Mouse (Mus musculus) embryonic fibroblast, embryonic 13.5 days (primary cell): Measurements from ENCODE around the gene Gm16867. TPM values are rescaled to one million over a fixed set of nuclear protein-coding genes. Genes with fewer than 3 reads are reported as not detected.
"Not testable (repeated sequence)": the region's sequence is repeated elsewhere in the genome, so short reads cannot be mapped to it uniquely, and the experiment has no call there.

Experiments used
- H3K27ac ChIP-seq: 2 replicates; pipeline ENCODE4 v1.5.1; 2012; ENCODE audit warnings: low read length, control low read depth, inconsistent platforms; ENCODE audit not compliant: insufficient read depth
- H3K4me1 ChIP-seq: 2 replicates; pipeline ENCODE4 v1.6.1; 2011; ENCODE audit warnings: low read length; ENCODE audit not compliant: control insufficient read depth, insufficient read depth
- H3K4me3 ChIP-seq: 2 replicates; pipeline ENCODE4 v1.5.1; 2011; ENCODE audit warnings: mild to moderate bottlenecking, control low read depth, low read length; ENCODE audit not compliant: insufficient read depth
- polyA plus RNA-seq: library from polyadenylated mRNA; stranded (reverse); fragments of >200 nt; gene quantifications from 2 replicates; pipeline ENCODE4 v1.2.4, GENCODE M21; 2011; ENCODE audit warnings: low read depth; ENCODE audit not compliant: missing spikeins, insufficient read length

Gene Gm16867
- polyA plus RNA-seq, result not detected in 2 replicates

DNA sequence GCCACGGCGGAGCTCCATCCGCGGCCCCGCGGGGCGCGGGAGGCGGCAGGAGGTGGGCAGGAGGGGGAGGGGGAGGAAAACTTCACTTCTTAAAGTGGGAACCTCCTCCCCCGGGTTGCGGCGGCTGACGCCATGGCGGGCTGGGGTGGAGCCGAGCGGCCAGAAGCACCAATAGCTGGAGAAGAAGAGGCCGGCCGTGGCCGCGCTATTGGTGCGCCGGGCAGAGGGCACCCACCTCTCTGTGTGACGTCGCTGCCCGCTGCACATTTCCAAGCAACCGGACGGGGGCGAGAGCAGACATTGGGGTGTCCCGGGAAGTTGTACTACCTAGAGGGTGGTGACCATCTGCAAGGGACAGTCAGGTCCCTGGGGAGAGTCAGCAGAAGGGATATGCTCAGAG, at the start of gene Gm16867:
Gm16867 (minus strand) TSS at position 189 of the 400 bp plus-strand sequence.
- H3K4me3 ChIP-seq, H3K27ac ChIP-seq, H3K4me1 ChIP-seq: not testable (repeated sequence)

DNA sequence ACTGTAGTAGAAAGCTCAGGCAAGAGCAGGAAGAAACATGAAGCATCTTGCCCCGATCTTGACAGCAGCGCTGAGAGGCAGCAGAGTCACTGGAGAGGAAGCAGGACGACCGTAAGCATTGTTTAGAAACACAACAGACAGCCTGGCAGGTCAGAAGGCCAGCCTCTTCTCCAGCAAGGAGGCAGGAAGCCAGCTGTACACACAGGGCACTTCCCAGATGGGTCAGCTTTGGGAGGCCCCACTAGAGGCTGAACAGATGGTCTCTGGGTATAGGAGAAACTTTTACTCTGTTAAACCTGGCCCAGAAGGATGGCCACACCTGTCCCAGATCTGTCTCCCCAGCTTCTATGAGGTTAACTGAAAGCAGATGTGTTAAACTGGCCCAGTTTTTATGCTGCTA, 44.1 kb upstream of the Gm16867 start:
- H3K4me3 ChIP-seq, H3K27ac ChIP-seq, H3K4me1 ChIP-seq: not testable (repeated sequence)

DNA sequence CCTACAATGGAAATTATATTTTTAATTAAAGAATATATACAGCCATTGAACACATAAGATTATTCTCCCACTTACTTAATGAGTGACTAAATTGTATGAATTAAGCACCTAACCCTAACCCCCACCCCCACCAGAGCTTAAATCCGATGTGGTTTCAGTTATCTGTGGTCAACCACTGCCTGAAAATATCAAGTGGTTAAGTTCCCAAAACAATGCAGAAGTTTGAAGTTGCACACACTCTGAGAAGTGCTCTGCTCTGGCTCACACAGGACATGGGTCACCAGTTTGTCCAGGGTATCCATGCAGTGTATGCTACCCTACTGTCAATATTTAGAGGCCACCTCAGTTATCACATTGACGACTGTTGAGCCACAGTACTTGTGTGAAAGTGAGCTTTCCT, 41.9 kb upstream of the Gm16867 start:
- H3K4me3 ChIP-seq, H3K27ac ChIP-seq, H3K4me1 ChIP-seq: not testable (repeated sequence)

DNA sequence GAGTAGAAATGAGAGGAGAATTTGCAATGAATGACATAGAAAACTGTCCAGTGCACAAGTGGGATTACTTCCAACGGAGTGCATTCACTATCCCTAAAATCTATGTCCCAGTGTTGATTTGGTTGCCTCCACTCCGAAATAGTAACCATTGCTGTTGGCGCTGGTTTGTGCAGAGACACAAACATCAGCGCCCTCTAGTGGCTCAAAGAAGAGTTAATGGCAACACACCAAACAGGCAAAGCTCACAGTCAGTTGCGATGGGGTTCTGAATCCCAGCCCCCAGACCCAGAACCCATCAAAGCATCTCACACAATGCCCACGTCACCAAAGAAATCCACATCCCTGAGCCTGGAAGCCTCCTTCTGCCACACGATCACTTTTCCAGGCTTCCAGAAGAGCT, 40.9 kb upstream of the Gm16867 start:
- H3K4me3 ChIP-seq, H3K27ac ChIP-seq, H3K4me1 ChIP-seq: not testable (repeated sequence)

DNA sequence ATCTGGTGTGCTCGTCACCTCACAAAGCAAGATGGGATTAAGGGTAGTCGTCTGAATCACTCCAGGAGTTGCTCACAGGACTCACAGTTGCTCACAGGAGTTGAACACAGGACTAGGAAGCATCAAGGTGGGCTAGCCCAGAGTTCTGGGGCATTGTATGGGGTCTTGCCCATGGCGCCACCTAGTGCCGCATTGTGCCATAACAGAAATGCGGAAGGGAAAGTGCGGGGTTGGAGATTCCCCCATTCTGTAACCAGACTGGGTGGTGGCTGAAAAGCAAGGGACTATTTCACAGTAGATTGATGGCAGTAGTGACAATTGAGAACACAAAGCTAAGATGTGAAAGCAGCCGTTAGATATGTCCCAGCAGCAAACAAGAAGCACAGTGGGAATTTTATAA, 39.5 kb upstream of the Gm16867 start:
- not testable (repeated sequence) for H3K27ac ChIP-seq, H3K4me3 ChIP-seq, H3K4me1 ChIP-seq

DNA sequence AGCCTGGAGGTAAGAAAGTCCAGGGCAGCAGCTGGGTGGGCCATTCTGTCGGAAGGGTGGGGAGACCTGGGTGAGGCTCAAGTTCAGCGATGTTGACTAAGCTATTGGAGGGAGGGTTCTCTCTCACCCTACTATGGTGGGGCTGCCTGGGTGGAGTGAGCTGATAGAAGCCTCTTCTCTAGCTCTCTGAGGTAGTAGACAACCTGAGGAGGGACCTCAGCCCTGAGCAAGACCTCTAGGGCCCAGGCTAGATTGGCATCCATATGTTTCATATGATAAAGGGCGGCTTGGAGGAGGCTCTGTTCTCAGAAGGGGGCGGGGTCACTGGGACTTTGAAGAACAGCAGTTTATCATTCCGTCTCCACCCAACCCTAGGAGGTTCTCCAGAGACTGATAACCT, 37.0 kb upstream of the Gm16867 start:
- H3K4me3 ChIP-seq, H3K27ac ChIP-seq, H3K4me1 ChIP-seq: not testable (repeated sequence)

DNA sequence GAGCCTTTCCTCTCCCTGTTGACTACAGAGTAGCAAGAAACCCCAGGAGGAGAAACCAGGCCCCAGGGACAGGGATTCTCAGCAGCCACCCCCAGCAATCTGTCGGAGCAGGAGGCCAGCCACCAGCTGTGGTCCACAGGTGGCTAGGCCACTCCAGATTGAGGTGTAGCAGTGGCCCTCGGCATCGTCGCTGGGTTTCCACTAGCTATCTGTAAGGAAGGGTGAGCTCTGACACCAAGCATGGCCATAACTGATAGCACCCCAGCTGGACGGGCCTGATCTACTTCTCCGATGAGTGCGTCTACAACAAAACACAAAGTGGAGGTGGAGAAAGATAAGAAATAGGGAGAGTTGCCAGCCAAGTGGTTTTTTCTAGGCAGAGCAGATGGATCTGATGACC, 33.4 kb upstream of the Gm16867 start:
- not testable (repeated sequence) for H3K27ac ChIP-seq, H3K4me3 ChIP-seq, H3K4me1 ChIP-seq

DNA sequence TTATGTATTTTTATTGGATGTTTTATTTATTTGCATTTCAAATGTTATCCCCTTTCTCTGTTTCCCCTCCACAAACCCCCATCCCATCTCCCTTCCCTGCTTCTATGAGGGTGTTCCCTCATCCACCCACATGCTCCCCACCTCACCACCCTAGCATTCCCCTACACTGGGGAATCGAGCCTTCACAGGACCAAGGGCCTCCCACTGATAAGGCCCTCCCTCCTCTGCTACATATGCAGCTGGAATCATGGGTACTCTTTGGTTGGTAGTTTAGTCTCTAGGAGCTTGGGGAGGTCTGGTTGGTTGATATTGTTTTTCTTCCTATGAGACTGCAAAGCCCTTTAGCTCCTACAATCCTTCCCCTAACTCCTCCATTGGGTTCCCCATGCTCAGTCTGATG, 23.0 kb upstream of the Gm16867 start:
- H3K4me3 ChIP-seq, H3K4me1 ChIP-seq, H3K27ac ChIP-seq: not testable (repeated sequence)

DNA sequence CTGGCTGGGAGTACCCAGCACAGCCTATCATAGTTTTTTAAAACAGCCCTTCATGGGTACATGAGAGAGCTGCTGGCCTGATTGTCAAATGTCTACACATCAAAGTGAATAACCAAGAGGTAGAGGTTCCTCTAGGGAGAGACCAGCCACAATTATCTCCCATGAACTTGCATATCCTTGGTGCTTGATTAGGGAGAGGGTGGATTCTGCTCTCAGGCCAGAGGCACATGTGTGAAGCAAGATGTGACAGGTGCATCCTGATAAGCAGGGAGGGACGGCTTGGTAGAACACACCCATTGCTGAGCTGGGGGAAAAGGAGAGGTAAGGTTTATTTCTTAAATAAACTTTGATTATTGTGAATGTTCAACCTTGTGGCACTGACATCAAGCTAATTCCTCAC, 19.8 kb upstream of the Gm16867 start:
- not testable (repeated sequence) for H3K27ac ChIP-seq, H3K4me1 ChIP-seq, H3K4me3 ChIP-seq

DNA sequence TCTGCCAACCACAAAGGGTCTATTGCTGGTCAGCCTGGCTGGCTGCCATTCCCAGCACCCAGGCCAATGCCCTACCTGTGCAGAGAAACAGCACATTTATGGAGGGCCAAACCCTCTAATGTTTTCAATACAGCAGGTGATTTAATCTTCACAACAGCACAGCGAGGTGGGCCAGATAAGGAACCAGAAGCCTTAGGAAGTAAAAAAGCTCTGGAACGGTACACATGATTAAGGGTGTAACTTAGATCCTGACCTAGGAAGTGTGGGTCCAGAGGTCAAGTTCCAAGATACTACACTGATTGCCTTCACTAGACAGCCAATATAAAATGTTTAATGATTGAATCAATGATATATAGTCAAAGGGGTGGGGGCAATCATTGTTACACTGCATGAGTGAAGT, 17.6 kb upstream of the Gm16867 start:
- H3K27ac ChIP-seq, H3K4me1 ChIP-seq: not testable (repeated sequence)

DNA sequence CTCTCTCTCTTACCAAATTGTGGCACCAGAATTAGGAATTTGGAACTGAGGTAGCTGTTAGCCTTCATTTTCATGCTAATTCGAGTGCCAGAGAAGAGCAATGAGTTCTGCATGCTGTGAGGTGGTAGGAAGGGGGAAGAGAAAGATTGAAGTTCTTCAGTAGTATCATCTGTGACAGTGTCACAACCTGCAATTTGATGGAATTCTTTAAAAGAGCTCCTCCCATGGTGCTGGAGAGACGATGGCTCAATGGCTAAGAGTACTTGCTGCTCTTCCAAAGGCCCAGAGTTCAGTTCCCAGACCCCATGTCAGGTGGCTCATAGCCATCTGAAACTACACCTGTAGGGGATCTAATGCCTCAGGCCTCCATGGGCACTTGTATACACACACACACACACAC, 9.3 kb upstream of the Gm16867 start, which contains the start of gene Gm27179:
Gm27179 (minus strand) TSS at position 101 of the 400 bp plus-strand sequence.
- not testable (repeated sequence) for H3K4me3 ChIP-seq, H3K4me1 ChIP-seq, H3K27ac ChIP-seq

More for the DNA sequence above, 17.6 kb upstream of the Gm16867 start:
- not testable (repeated sequence) for H3K4me3 ChIP-seq

DNA sequence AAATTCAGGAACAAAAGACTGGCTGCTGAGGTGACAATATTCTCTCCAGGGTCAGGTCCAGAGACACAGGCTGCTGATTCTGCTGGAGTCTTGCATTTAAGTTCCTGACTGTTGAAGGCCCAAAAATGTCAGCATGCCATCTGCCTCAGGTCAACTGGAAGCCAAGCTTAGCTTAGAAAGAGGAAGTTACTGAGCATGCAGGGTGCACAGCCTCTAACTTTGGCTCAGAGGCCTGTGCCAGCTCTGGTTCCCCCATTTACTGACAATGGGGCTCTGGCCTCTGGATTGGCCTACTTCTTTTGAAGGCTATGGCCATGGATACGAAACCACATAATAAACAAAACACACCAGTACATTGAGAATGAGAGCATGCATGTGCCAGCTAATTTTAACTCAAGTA, 3.8 kb upstream of the Gm16867 start:
- H3K27ac ChIP-seq, H3K4me1 ChIP-seq, H3K4me3 ChIP-seq: not testable (repeated sequence)

DNA sequence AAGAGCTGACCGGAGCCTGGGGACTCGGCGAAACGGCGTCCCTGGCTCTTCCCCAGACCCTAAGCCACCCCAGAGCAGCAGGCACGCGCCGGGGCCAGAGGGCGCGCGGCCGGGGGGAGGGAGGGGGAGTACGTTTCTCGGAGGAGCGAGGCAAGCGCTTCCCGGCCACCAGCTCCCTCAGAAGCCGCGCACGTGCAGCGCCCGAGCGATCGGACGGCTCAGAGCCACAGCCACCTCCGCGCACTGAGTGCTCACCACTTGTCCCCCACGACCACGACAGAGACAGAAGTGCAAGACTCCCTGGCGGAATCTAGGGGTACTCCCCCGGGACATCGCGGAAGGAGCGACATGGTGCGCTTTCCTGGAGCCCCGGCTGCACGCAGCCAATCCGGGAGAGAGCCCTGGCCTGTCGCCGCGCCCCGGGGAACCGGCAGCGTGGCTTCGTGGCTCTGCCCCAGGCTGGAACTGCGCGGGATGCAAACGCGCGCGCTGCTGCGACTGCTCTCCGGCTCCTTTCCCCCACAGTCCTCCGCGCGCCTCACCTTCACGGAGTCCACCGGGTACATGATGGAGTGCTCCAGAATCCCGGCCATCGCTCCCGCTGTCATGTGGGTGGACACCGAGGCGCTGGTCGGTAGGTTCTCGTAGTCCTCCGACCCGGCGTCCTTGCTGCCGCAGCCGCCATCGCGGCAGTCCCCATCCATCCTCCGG, 567 bp downstream of the Gm16867 start:
- not testable (repeated sequence) for H3K27ac ChIP-seq, H3K4me3 ChIP-seq, H3K4me1 ChIP-seq

DNA sequence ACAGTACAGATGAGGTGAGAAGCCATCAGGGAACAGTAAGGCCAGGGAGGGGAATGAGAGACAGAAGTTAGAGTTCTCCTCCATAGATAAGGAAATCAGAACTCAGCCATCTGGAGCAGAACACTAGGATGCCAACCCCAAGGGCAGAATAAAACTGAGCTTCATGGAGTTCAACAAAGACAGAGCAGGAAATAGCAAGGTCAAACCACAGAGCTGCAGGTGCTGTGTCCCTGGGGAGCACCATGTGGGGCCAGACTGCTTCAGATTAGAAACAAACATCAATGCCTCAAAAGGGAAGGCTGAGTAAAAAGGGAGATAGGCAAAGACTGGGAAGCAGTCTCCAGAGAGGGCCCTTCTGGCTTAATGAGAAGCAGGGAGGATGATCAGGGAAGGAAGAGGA, 6.9 kb downstream of the Gm16867 start:
- H3K4me3 ChIP-seq, H3K27ac ChIP-seq, H3K4me1 ChIP-seq: not testable (repeated sequence)

DNA sequence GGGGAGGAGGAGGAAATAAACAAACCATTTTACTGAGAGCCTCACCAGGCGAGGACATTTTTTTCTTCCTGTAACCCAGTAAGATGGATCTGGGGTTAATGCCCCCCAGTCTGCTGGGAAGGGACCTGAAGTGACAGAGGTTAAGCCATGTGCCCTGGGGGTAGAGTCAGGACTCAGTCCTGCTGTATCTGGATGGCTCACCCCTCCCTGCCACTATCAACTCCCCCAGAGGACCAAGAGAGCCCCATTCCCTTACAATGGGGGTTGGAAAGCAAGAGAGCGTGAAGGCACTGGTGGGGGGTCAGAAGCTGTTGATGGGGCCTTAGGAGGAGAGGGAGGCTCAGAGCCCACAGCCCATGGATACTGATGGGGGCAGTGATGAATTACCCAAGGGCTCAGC, 8.2 kb downstream of the Gm16867 start:
- H3K27ac ChIP-seq, H3K4me3 ChIP-seq, H3K4me1 ChIP-seq: not testable (repeated sequence)

DNA sequence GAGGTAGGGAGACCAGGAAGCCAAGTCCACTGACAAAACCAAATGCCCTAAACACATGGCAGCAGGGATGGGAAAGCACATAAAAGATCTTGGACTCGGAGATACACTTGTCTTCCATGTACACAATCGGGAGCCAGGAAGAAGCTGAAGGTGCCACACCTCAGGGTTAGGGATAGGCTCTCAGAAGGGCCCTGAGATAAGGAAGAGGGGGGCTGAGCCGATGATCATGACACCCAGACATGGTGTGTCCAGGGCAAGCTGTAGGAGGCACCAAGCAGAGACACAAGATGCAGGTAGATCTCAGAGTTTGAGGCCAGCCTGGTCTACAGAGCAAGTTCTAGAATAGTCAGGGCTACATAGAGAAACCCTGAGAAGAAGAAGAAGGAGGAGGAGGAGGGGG, 8.6 kb downstream of the Gm16867 start:
- H3K4me1 ChIP-seq, H3K27ac ChIP-seq, H3K4me3 ChIP-seq: not testable (repeated sequence)

DNA sequence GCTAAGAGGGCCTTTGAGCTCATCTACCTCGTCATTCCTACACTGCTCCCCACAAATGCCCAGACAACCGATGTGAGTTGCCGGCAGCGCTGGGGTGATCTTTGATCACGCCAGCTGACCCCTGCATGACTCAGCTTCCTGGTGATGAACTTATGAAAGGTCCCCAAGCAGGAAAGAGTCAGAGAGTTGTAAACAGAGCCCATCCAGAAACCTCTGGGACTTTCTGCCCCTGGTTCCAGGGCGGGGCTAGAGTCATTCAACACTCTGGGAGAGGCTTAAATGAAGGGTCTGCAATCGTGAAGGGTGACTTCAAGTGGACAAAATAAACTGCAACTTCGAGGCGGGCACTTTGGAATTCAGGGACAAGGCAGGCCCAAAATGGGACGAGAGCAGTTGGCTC, 15.2 kb downstream of the Gm16867 start:
- not testable (repeated sequence) for H3K4me1 ChIP-seq, H3K27ac ChIP-seq, H3K4me3 ChIP-seq
